Comparison of ENCODE assay signal across 13 mouse cellular contexts in genomic region chr14:23114910-23115309, GRCm38 (mm10).
A peak's percentile ranks its signal among the peaks of the same experiment; 100 is the strongest.
DNase-seq lines count a peak whose midpoint lies in the region; ATAC-seq lines count a peak whose summit lies in the region.
"Had no signal": no experiment of that assay in that cellular context is flagged by ENCODE, and none has a peak within 500 bp of the region (broad histone marks: within the 10 kb centered on the region; RNA-seq: fewer than 3 reads in every experiment).

No protein-coding gene starts in this region.

- peak; percentile 31 for DNase-seq in neural tube, embryonic 10.5 days (ENCODE audit: extremely low spot score, low spot score)
- DNase-seq in gastrocnemius, postnatal 25 days = peak; percentile 38
- peak; percentile 22 to 57 for DNase-seq in kidney, postnatal 4 days
- no peak for DNase-seq in thymus, postnatal 0 days (ENCODE audit: low spot score)
- DNase-seq in layer of hippocampus, postnatal 25 days (ENCODE audit: extremely low spot score in 1 of 2, low spot score in 1 of 2) = no peak
- DNase-seq: cerebellum, adult 9-11 months; heart, postnatal 36 days had no signal

- H3K36me3 ChIP-seq in neural tube, embryonic 15.5 days = no peaks in the 10 kb centered on the region
- no peaks in the 10 kb centered on the region for H3K36me3 ChIP-seq in stomach, embryonic 14.5 days (ENCODE audit: control insufficient read depth, insufficient read depth, low read length)
- no peaks in the 10 kb centered on the region for H3K36me3 ChIP-seq in hindbrain, embryonic 13.5 days

- WGBS in neural tube, embryonic 15.5 days = 81% methylated on average over 5 of the region's 5 CpGs
- 51% methylated on average over 5 of the region's 5 CpGs for WGBS in stomach, embryonic 14.5 days
- 73% methylated on average over 5 of the region's 5 CpGs for WGBS in hindbrain, embryonic 13.5 days

- ATAC-seq in neural tube, embryonic 15.5 days (ENCODE audit: low FRiP score) = no peak
- ATAC-seq in stomach, embryonic 14.5 days (ENCODE audit: insufficient number of reproducible peaks, insufficient read depth, low FRiP score, low read depth) = peak; percentile 81
- ATAC-seq in hindbrain, embryonic 13.5 days (ENCODE audit: low FRiP score) = no peak
- ATAC-seq: forebrain, embryonic 13.5 days had no signal

- H3K4me1 ChIP-seq in neural tube, embryonic 15.5 days = no peaks in the 10 kb centered on the region
- H3K4me1 ChIP-seq in stomach, embryonic 14.5 days (ENCODE audit: control insufficient read depth, insufficient read depth, low read length) = 0 out of 2 replicates have a peak, but pooled peaks cover 7% of the 10 kb centered on the region
- peaks cover 3% of the 10 kb centered on the region; the same call in 1 of the 2 replicates for H3K4me1 ChIP-seq in hindbrain, embryonic 13.5 days (replicated peaks)
- H3K4me1 ChIP-seq: forebrain, embryonic 13.5 days had no signal

- no peak overlapping the region for H3K4me3 ChIP-seq in neural tube, embryonic 15.5 days (replicated peaks)
- H3K4me3 ChIP-seq in stomach, embryonic 14.5 days (ENCODE audit: low read depth, low read length) = no peak overlapping the region
- H3K4me3 ChIP-seq in hindbrain, embryonic 13.5 days = no peak overlapping the region
- H3K4me3 ChIP-seq: forebrain, embryonic 13.5 days; left cerebral cortex, adult 2 months had no signal

- no peak overlapping the region for H3K9ac ChIP-seq in neural tube, embryonic 15.5 days (replicated peaks)
- no peak overlapping the region for H3K9ac ChIP-seq in stomach, embryonic 14.5 days (replicated peaks; ENCODE audit: low read depth, low read length)
- H3K9ac ChIP-seq in hindbrain, embryonic 13.5 days = no peak overlapping the region
- H3K9ac ChIP-seq: forebrain, embryonic 13.5 days had no signal

- H3K4me2 ChIP-seq in neural tube, embryonic 15.5 days = no peak overlapping the region
- H3K4me2 ChIP-seq in stomach, embryonic 14.5 days (replicated peaks; ENCODE audit: low read depth, low read length) = no peak overlapping the region
- no peak overlapping the region for H3K4me2 ChIP-seq in hindbrain, embryonic 13.5 days
- H3K4me2 ChIP-seq: forebrain, embryonic 13.5 days had no signal

- H3K9me3 ChIP-seq in neural tube, embryonic 15.5 days (replicated peaks) = no peaks in the 10 kb centered on the region
- H3K9me3 ChIP-seq in stomach, embryonic 14.5 days (ENCODE audit: control insufficient read depth, low read depth, low read length) = no peaks in the 10 kb centered on the region
- no peaks in the 10 kb centered on the region for H3K9me3 ChIP-seq in hindbrain, embryonic 13.5 days
- H3K9me3 ChIP-seq: forebrain, embryonic 13.5 days had no signal

- H3K27me3 ChIP-seq in neural tube, embryonic 15.5 days (replicated peaks) = no peaks in the 10 kb centered on the region
- no peaks in the 10 kb centered on the region for H3K27me3 ChIP-seq in stomach, embryonic 14.5 days (ENCODE audit: control insufficient read depth, insufficient read depth, low read length)
- no peaks in the 10 kb centered on the region for H3K27me3 ChIP-seq in hindbrain, embryonic 13.5 days
- H3K27me3 ChIP-seq: forebrain, embryonic 13.5 days had no signal

- H3K27ac ChIP-seq in neural tube, embryonic 15.5 days (replicated peaks) = no peak overlapping the region
- no peak overlapping the region for H3K27ac ChIP-seq in stomach, embryonic 14.5 days (ENCODE audit: low read length)
- no peak overlapping the region for H3K27ac ChIP-seq in hindbrain, embryonic 13.5 days
- H3K27ac ChIP-seq: forebrain, embryonic 13.5 days; left cerebral cortex, adult 2 months; macrophage had no signal

Comparison
In these comparisons a context has a peak if more than half of its experiments do, and no peak if none do; other contexts are left out.
1. DNase-seq: peak in neural tube, embryonic 10.5 days (single experiment), gastrocnemius, postnatal 25 days (single experiment) and kidney, postnatal 4 days (2 of 2); none in thymus, postnatal 0 days (single experiment) and layer of hippocampus, postnatal 25 days (0 of 2).